Mouse (Mus musculus) ES-Bruce4 (cell line): ENCODE results near the gene Eml3.

Source experiments
- CTCF ChIP-seq: IDR thresholded peaks from one replicate; pipeline ENCODE4 v1.8.1; 2011; ENCODE audit warnings: low read depth, low read length
- EP300 ChIP-seq: IDR thresholded peaks from 2 replicates; pipeline ENCODE4 v1.6.1; 2011; ENCODE audit warnings: low read depth, low read length; ENCODE audit not compliant: insufficient read depth

DNA sequence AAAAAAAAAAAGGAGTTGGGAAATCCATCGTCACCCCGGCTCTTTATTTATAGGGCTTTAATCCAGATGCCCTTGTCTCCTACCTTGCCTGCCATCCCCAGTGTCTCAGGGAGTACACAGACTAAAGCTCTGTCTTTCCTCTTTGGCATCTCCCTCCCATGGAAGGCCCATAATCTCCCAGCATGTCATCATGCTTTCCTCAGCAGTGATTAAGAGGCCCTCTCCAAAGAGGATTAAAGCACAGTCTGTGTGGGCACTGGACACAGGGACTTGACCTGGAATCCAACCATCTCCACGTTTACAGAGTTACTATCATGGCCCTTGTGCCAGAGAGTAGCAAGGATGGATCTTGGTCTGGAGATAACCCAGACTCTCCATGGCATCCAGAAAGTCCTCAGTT lies 45.7 kb upstream of the Eml3 start, which contains the start of the genes Lbhd1 and Gm49403:
- no peak for TF ChIP-seq CTCF
- TF ChIP-seq EP300: no peak
